Mouse (Mus musculus) embryo, embryonic 9.5 days (tissue): ENCODE data around the gene Tmie.
"Not testable (repeated sequence)": the region's sequence is repeated elsewhere in the genome, so short reads cannot be mapped to it uniquely, and the experiment has no call there.

ENCODE experiments used
- DNase-seq: peaks from one replicate; pipeline ENCODE4 v3.0.0-alpha.2; 2017; ENCODE audit errors: extremely low spot score

Tmie gene

GRCm38 (mm10) chr9:110836112-110836511 lies 43.8 kb downstream of the Tmie start:
- no peak for DNase-seq

- no peak for DNase-seq
Measured at GRCm38 (mm10) chr9:110834961-110835360, 45.0 kb downstream of the Tmie start.

- DNase-seq = no peak
Measured at GRCm38 (mm10) chr9:110834411-110834810, 45.5 kb downstream of the Tmie start, which contains the start of gene Prss45. Gene Prss45 (plus strand): TSS chr9:110834588.

- no peak for DNase-seq
Measured at GRCm38 (mm10) chr9:110833021-110833420, 46.9 kb downstream of the Tmie start.

GRCm38 (mm10) chr9:110826390-110826789 lies 53.5 kb downstream of the Tmie start, which contains the start of gene Prss43:
Gene Prss43 (plus strand): TSS chr9:110826690.
- no peak for DNase-seq

- DNase-seq = no peak
Measured at GRCm38 (mm10) chr9:110825832-110826231, 54.1 kb downstream of the Tmie start.

- DNase-seq = no peak
Measured at GRCm38 (mm10) chr9:110825426-110825825, 54.5 kb downstream of the Tmie start.

GRCm38 (mm10) chr9:110821436-110821835 lies 58.5 kb downstream of the Tmie start:
- no peak for DNase-seq

- not testable (repeated sequence) for DNase-seq
Measured at GRCm38 (mm10) chr9:110820546-110820945, 59.4 kb downstream of the Tmie start.
